Mouse (Mus musculus) neural tube, embryonic 11.5 days (tissue): ENCODE data around the gene Cdhr1. TPM values are rescaled to one million over a fixed set of nuclear protein-coding genes. Genes with fewer than 3 reads are reported as not detected.

Source experiments
- ATAC-seq: fragments of 200-750 bp; cut with Nextera tagmentation; 2 replicates; pipeline ENCODE4 v1.8.0; 2017; ENCODE audit warnings: moderate number of reproducible peaks, mild to moderate bottlenecking, moderate TSS enrichment, moderate library complexity; ENCODE audit not compliant: insufficient read depth, low FRiP score, low TSS enrichment
- DNase-seq: peaks from one replicate; pipeline ENCODE4 v3.0.0-alpha.2; 2015; ENCODE audit warnings: low spot score
- H3K27ac ChIP-seq: fragments of 300-500 bp; sonication (generic); 2 replicates; pipeline ENCODE4 v1.5.1; 2014; ENCODE audit warnings: low read depth, mild to moderate bottlenecking, low read length
- H3K27me3 ChIP-seq: fragments of 300-500 bp; sonication (generic); 2 replicates; pipeline ENCODE4 v1.6.1; 2014; ENCODE audit warnings: mild to moderate bottlenecking, low read length, mixed read lengths; ENCODE audit not compliant: control insufficient read depth, insufficient read depth
- H3K36me3 ChIP-seq: fragments of 300-500 bp; sonication (generic); 2 replicates; pipeline ENCODE4 v1.6.1; 2014; ENCODE audit warnings: mild to moderate bottlenecking, low read length, moderate library complexity, mixed read lengths; ENCODE audit not compliant: control insufficient read depth, insufficient read depth
- H3K4me1 ChIP-seq: fragments of 300-500 bp; sonication (generic); 2 replicates; pipeline ENCODE4 v1.6.1; 2014; ENCODE audit warnings: low read length, mixed read lengths; ENCODE audit not compliant: control insufficient read depth, insufficient read depth
- H3K4me2 ChIP-seq: fragments of 300-500 bp; sonication (generic); 2 replicates; pipeline ENCODE4 v1.6.1; 2014; ENCODE audit warnings: low read depth, mild to moderate bottlenecking, moderate library complexity
- H3K4me3 ChIP-seq: fragments of 300-500 bp; sonication (generic); 2 replicates; pipeline ENCODE4 v1.5.1; 2014; ENCODE audit warnings: low read depth, low read length
- H3K9ac ChIP-seq: fragments of 300-500 bp; sonication (generic); 2 replicates; pipeline ENCODE4 v1.6.1; 2014; ENCODE audit warnings: mild to moderate bottlenecking, low read length
- H3K9me3 ChIP-seq: fragments of 300-500 bp; sonication (generic); 2 replicates; pipeline ENCODE4 v1.6.1; 2016; ENCODE audit warnings: low read length; ENCODE audit not compliant: control insufficient read depth
- WGBS: fragments of 180-500 bp; shearing (Covaris S2); extraction: QIAGEN DNeasy Blood & Tissue Kit; methylation state at CpG from one replicate; pipeline ENCODE4 v1.1.7; 2014; 5-methylcytosine and 5-hydroxymethylcytosine counted together
- polyA plus RNA-seq: library from polyadenylated mRNA; unstranded; fragments of >200 nt; fragmentation: Nextera tagmentation; extraction: Ambion mirVana; gene quantifications from 2 replicates; pipeline ENCODE4 v1.2.1, GENCODE M21; 2014

Cdhr1 gene
- polyA plus RNA-seq, 1 experiment from 2014 or later = 4.8 TPM

DNA sequence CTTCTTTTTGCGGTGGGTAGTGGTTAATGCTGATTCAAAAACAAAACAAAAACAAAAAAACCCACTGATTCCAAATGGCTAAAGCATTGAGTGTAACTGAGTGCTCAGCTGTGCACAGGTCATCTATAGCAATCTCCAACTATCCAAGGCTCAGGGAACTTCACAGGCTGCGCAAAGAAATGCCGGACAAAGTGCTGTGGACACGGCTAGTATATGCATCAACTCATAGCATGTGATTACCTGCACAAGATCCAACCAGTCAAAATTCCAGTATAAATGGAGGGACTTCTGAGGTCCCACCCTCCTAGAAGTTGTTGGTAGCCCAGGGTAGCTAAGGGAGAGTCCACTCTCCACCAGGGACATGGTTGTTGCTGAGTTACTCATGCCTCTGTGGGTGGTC, 21.1 kb upstream of the Cdhr1 start:
- 92% methylated on average over 4 of the region's 4 CpGs for WGBS
- Histone ChIP-seq H3K27ac (no peak overlapping the region), H3K27me3 (no peaks in the 10 kb centered on the region), H3K4me2 (no peak overlapping the region), H3K4me3 (no peak overlapping the region), H3K9ac (no peak overlapping the region), H3K36me3 (peaks cover 2% of the 10 kb centered on the region; the same call in 1 of the 2 replicates), H3K4me1 (no peaks in the 10 kb centered on the region), H3K9me3 (no peaks in the 10 kb centered on the region)
- DNase-seq (no peak), ATAC-seq (no peak)

DNA sequence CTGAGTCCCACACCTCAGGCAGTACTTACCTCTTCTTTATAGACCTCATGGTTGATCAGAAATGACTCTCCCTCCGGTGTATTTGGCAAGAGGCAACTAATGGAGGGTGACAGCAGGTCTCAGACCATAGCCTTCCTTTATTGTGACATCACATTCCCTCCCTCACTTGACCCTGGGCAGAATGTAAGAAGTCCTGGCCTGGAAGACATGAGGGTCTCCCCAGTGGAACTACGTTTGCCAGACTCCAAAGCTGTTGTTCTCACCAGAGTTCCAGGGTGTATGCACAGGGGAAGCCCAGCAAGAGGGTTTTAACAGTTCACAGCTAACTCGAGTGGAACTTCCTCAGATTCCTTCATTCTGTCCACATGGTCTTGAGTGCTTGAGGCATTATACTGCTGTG, 15.8 kb upstream of the Cdhr1 start, which contains the start of gene 2610528A11Rik:
2610528A11Rik (minus strand) TSS at position 101 of the 400 bp plus-strand sequence.
- no peaks in the 10 kb centered on the region for H3K27me3 ChIP-seq
- no peak within 1 kb of the TSS for H3K27ac ChIP-seq
- H3K9ac ChIP-seq = no peak within 1 kb of the TSS
- DNase-seq (no peak), ATAC-seq (no peak)
- H3K9me3 ChIP-seq = no peaks in the 10 kb centered on the region
- H3K4me2 ChIP-seq = no peak within 1 kb of the TSS
- 72% methylated on average over 3 of the region's 3 CpGs for WGBS
- H3K4me3 ChIP-seq = no peak within 1 kb of the TSS
- no peaks in the 10 kb centered on the region for H3K36me3 ChIP-seq
- H3K4me1 ChIP-seq = no peaks in the 10 kb centered on the region

DNA sequence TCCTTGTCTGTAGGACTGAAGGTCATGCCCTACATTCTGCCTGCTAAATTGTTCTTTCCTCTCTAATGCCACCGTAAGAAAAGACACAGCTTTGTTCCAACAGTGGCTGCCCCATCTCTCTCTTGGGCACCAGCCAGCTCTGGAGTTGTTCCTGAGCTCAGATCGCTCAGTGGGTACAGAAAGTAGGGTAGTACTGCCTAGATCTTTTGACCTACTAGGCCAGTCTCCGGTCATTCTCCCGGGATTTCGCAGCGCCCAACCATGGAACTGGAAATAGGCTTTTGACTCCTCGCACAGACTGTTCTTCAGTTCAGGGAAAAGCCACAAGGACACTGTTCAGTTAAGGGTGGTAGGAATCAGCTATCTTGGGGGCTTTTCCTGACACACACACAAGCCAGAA, 14.8 kb upstream of the Cdhr1 start:
- Histone ChIP-seq H3K9ac (no peak overlapping the region), H3K4me1 (no peaks in the 10 kb centered on the region), H3K27ac (no peak overlapping the region), H3K36me3 (no peaks in the 10 kb centered on the region), H3K4me2 (no peak overlapping the region), H3K27me3 (no peaks in the 10 kb centered on the region), H3K4me3 (no peak overlapping the region), H3K9me3 (no peaks in the 10 kb centered on the region)
- 93% methylated on average over 7 of the region's 7 CpGs for WGBS
- no peak for DNase-seq
- no peak for ATAC-seq

DNA sequence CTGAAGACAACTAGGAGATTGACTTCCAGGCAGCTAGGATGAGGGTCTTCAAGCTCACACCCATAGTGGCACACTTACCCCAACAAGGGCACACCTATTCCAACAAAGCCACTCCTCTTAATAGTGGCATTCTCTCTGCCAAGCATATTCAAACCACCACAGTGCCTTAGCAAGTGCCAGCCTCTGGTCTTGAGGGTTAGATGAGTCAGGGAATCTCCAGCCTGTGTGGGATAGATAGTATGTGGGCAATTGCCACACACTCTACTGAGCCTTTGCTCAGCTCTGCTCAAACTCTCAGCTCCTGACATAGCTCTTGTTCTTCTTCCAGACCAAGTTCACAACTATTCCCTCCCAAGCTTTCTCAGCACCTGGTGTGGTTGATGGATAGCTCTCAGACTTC, 13.2 kb upstream of the Cdhr1 start:
- DNase-seq = no peak
- Histone ChIP-seq H3K27ac (no peak overlapping the region), H3K4me3 (no peak overlapping the region), H3K4me1 (no peaks in the 10 kb centered on the region), H3K4me2 (no peak overlapping the region), H3K27me3 (no peaks in the 10 kb centered on the region), H3K36me3 (no peaks in the 10 kb centered on the region), H3K9me3 (no peaks in the 10 kb centered on the region), H3K9ac (no peak overlapping the region)
- no peak for ATAC-seq

DNA sequence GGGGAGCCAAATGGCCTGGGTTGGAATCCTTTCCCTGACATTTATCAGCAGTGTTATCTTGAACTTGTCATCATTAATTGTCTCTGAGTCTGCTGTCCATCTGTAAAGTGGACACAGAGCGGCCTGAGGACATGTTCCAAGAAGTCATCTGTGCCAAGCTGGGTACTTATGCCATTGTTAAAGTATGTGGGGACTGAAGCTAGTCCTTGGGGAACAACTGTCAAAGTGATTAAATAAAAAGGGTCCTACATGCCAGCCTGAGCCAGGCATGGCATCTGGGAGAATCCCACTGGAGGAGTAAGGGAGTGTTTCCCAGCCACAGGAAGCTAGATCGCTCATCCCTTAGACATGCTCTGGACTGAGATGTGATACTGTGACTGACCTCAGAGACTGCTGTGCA, 12.3 kb upstream of the Cdhr1 start:
- H3K36me3 ChIP-seq = no peaks in the 10 kb centered on the region
- 74% methylated on average over 2 of the region's 2 CpGs for WGBS
- no peaks in the 10 kb centered on the region for H3K9me3 ChIP-seq
- H3K4me2 ChIP-seq = no peak overlapping the region
- ATAC-seq (no peak), DNase-seq (no peak)
- no peaks in the 10 kb centered on the region for H3K4me1 ChIP-seq
- no peak overlapping the region for H3K4me3 ChIP-seq
- no peak overlapping the region for H3K27ac ChIP-seq
- no peak overlapping the region for H3K9ac ChIP-seq
- no peaks in the 10 kb centered on the region for H3K27me3 ChIP-seq

DNA sequence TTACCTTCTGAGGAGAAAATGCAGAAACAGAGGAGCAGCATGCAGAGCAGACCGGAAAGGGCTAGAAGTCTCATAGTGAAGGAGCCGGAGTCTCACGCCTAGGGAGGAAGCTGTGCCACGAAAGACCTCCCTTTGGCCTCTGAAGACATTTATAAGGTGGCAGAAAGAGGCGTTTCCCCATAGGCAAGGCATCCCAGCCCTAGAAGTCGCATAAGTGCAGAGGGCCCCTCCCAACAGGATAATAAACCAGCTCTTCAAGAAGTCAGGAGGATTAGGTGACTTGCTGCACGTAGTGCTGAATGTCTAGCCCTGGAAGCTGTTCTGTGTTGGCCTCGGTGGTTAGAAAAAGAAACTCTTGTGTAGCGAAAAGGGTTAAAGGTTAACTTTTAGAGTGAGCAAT, 11.8 kb upstream of the Cdhr1 start:
- Histone ChIP-seq H3K9ac (no peak overlapping the region), H3K4me1 (no peaks in the 10 kb centered on the region), H3K36me3 (no peaks in the 10 kb centered on the region), H3K27me3 (no peaks in the 10 kb centered on the region), H3K4me2 (no peak overlapping the region), H3K9me3 (no peaks in the 10 kb centered on the region), H3K4me3 (no peak overlapping the region), H3K27ac (no peak overlapping the region)
- ATAC-seq (no peak), DNase-seq (no peak)
- 27% methylated on average over 9 of the region's 9 CpGs for WGBS

DNA sequence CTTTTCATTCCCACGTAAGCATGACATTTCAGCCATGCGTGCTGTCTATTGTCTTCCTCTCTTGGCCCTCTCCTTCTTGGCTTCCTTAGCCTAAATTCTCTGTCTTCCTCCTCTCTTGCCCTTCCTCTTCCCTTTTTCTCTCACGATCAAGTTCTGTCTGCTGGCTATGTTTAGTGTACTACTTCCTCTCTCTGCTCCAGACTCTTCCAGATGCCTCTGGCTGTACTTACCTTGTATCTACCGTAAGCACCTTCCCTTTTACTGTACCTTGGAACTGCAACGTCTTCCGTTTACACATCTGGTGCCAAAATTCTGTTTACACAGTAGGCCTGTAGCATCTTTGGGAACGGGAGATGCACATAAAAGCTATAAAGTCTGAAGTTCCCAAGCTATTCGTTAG, 11.3 kb upstream of the Cdhr1 start:
- DNase-seq = no peak
- no peak for ATAC-seq
- no peaks in the 10 kb centered on the region for H3K27me3 ChIP-seq
- H3K4me3 ChIP-seq = no peak overlapping the region
- H3K9ac ChIP-seq = no peak overlapping the region
- 74% methylated on average over 8 of the region's 8 CpGs for WGBS
- no peaks in the 10 kb centered on the region for H3K4me1 ChIP-seq
- H3K27ac ChIP-seq = no peak overlapping the region
- no peaks in the 10 kb centered on the region for H3K36me3 ChIP-seq
- H3K9me3 ChIP-seq = no peaks in the 10 kb centered on the region
- no peak overlapping the region for H3K4me2 ChIP-seq

DNA sequence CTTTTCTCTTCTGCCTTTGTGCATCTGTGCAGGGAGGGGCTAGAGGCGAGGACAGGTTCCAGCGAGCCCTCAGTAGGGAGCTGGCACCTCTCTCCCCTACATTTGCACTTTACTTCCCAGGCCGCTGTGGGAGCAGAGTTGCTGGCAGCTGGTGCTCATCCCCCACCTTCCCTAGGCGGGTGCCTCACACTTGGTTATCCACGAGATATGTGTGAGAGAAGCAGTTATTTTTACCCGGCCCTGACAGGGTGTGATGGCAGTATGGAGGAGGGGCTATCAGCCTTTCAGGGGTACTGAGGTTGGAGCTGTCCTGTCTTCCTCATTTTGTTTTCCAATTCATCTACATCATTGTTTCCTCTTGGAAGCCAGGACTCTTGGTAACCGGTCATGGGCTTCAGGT, 7.7 kb upstream of the Cdhr1 start:
- Histone ChIP-seq H3K36me3 (no peaks in the 10 kb centered on the region), H3K4me3 (no peak overlapping the region), H3K4me1 (no peaks in the 10 kb centered on the region), H3K4me2 (no peak overlapping the region), H3K27ac (no peak overlapping the region), H3K27me3 (no peaks in the 10 kb centered on the region), H3K9me3 (no peaks in the 10 kb centered on the region), H3K9ac (no peak overlapping the region)
- no peak for ATAC-seq
- no peak for DNase-seq
- WGBS = 43% methylated on average over 7 of the region's 7 CpGs

DNA sequence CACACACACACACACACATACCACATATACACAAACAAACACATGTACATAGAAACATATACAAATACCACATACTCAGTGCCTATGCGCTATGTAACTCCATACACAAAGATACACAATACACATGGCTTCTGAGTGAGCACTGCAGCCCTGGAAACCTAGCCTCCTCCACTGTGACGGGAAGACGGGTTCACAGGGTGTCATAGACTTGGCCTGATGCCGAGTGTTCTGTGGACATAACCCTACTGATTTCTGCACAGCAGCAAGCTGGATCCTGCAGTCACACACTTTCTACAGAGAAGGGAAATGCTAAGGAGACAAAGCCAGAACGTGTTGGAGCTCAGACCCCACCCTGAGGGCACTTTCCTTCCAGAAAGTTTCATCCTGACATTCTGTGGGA, 6.6 kb upstream of the Cdhr1 start:
- no peak overlapping the region for H3K4me3 ChIP-seq
- no peak overlapping the region for H3K27ac ChIP-seq
- H3K9me3 ChIP-seq = no peaks in the 10 kb centered on the region
- no peaks in the 10 kb centered on the region for H3K27me3 ChIP-seq
- DNase-seq (no peak), ATAC-seq (no peak)
- no peaks in the 10 kb centered on the region for H3K4me1 ChIP-seq
- 71% methylated on average over 5 of the region's 5 CpGs for WGBS
- no peak overlapping the region for H3K4me2 ChIP-seq
- H3K36me3 ChIP-seq = no peaks in the 10 kb centered on the region
- H3K9ac ChIP-seq = no peak overlapping the region
